ENCODE assay signal across 8 mouse cellular contexts in genomic region chr12:74055336-74055931, GRCm38 (mm10). TPM values are rescaled to one million over a fixed set of nuclear protein-coding genes. Genes with fewer than 3 reads are reported as not detected.
DNase-seq lines count a peak whose midpoint lies in the region; ATAC-seq lines count a peak whose summit lies in the region.
"Had no signal": no experiment of that assay in that cellular context is flagged by ENCODE, and none has a peak within 500 bp of the region (broad histone marks: within the 10 kb centered on the region; RNA-seq: fewer than 3 reads in every experiment).

No protein-coding gene starts in this region.

- no peak overlapping the region for H3K9ac ChIP-seq in hindbrain, embryonic 12.5 days
- peak overlapping the region; percentile 30; the same call in 1 of the 2 replicates for H3K9ac ChIP-seq in midbrain, embryonic 16.5 days (ENCODE audit: low read depth, low read length)
- H3K9ac ChIP-seq: heart, embryonic 15.5 days had no signal

- no peak overlapping the region for H3K4me3 ChIP-seq in hindbrain, embryonic 12.5 days
- no peak overlapping the region for H3K4me3 ChIP-seq in midbrain, embryonic 16.5 days (ENCODE audit: low read depth, low read length)
- H3K4me3 ChIP-seq: heart, embryonic 15.5 days had no signal

- H3K36me3 ChIP-seq in hindbrain, embryonic 12.5 days, result no peaks in the 10 kb centered on the region
- no peaks in the 10 kb centered on the region for H3K36me3 ChIP-seq in midbrain, embryonic 16.5 days (ENCODE audit: control insufficient read depth, insufficient read depth, low read length)
- H3K36me3 ChIP-seq: heart, embryonic 15.5 days had no signal

- no peak overlapping the region for H3K27ac ChIP-seq in hindbrain, embryonic 12.5 days
- no peak overlapping the region; the same call in 1 of the 2 replicates for H3K27ac ChIP-seq in midbrain, embryonic 16.5 days (ENCODE audit: low read length)
- H3K27ac ChIP-seq: heart, embryonic 15.5 days had no signal

- no peaks in the 10 kb centered on the region for H3K27me3 ChIP-seq in hindbrain, embryonic 12.5 days
- H3K27me3 ChIP-seq in midbrain, embryonic 16.5 days (ENCODE audit: control insufficient read depth, insufficient read depth, low read depth, low read length), result no peaks in the 10 kb centered on the region
- H3K27me3 ChIP-seq: heart, embryonic 15.5 days had no signal

- 0 out of 2 replicates have a peak, but pooled peaks cover 4% of the 10 kb centered on the region for H3K4me1 ChIP-seq in hindbrain, embryonic 12.5 days
- peaks cover 3% of the 10 kb centered on the region; the same call in 1 of the 2 replicates for H3K4me1 ChIP-seq in midbrain, embryonic 16.5 days (ENCODE audit: control insufficient read depth, insufficient read depth, low read length)
- H3K4me1 ChIP-seq: heart, embryonic 15.5 days had no signal

- no peak overlapping the region for H3K4me2 ChIP-seq in hindbrain, embryonic 12.5 days (replicated peaks)
- no peak overlapping the region; the same call in 1 of the 2 replicates for H3K4me2 ChIP-seq in midbrain, embryonic 16.5 days (ENCODE audit: low read length)
- H3K4me2 ChIP-seq: heart, embryonic 15.5 days had no signal

- DNase-seq in A20 (ENCODE audit: low read depth, low spot score) (peak; percentile 42), MEL-GATA-1-ER (ENCODE audit: extremely low read depth, low read depth) (peak; percentile 2)
- DNase-seq in embryo, embryonic 10 days (ENCODE audit: low spot score), result peak; percentile 82
- peak; percentile 85 to 86 for DNase-seq in layer of hippocampus, postnatal 36 days
- peak; percentile 32 for DNase-seq in thymus, postnatal 14 days

- ATAC-seq in hindbrain, embryonic 12.5 days (ENCODE audit: low FRiP score), result peak; percentile 92
- peak; percentile 87 for ATAC-seq in midbrain, embryonic 16.5 days

- WGBS in hindbrain, embryonic 12.5 days, result 53% methylated on average over 12 of the region's 12 CpGs
- 52% methylated on average over 12 of the region's 12 CpGs for WGBS in midbrain, embryonic 16.5 days

- H3K9me3 ChIP-seq in hindbrain, embryonic 12.5 days (replicated peaks), result no peaks in the 10 kb centered on the region
- no peaks in the 10 kb centered on the region for H3K9me3 ChIP-seq in midbrain, embryonic 16.5 days (replicated peaks; ENCODE audit: control insufficient read depth, low read length, poor library complexity, severe bottlenecking)
- H3K9me3 ChIP-seq: heart, embryonic 15.5 days had no signal

RNA-seq across cellular contexts. Expression of gene Syt16, which starts 58.0 kb away (rescaled TPM):
- polyA plus RNA-seq in hindbrain, embryonic 12.5 days (2016; fragmentation: Nextera tagmentation; extraction: Ambion mirVana), result 17.0 and 19.5 TPM in 2 replicates
- 10 to 100 TPM; 54.1 to 57.5 TPM for total RNA-seq in layer of hippocampus, postnatal 36 days (2021)
- polyA plus RNA-seq in midbrain, embryonic 16.5 days (2015; fragmentation: Nextera tagmentation; extraction: Ambion mirVana), result 96.0 and 101 TPM in 2 replicates

Comparison
In these comparisons a context has a peak if more than half of its experiments do, and no peak if none do; other contexts are left out.
1. DNase-seq: peak in every context shown above with its lines; median percentile 86 in layer of hippocampus, postnatal 36 days; 82 in embryo, embryonic 10 days; 42 in A20; 32 in thymus, postnatal 14 days; 2 in MEL-GATA-1-ER.